Mouse (Mus musculus) NIH3T3 (cell line): ENCODE measurements around the gene Palb2.

Experiments used
- DNase-seq: peaks from one replicate; pipeline ENCODE4 v3.0.0-alpha.2; 2012; ENCODE audit warnings: low read depth

The Palb2 gene

GRCm38 (mm10) chr7:122099222-122099621 is 33.6 kb downstream of the Palb2 start:
- peak; percentile 71 for DNase-seq

- no peak for DNase-seq
Measured at GRCm38 (mm10) chr7:122098009-122098408, 34.8 kb downstream of the Palb2 start.

DNA sequence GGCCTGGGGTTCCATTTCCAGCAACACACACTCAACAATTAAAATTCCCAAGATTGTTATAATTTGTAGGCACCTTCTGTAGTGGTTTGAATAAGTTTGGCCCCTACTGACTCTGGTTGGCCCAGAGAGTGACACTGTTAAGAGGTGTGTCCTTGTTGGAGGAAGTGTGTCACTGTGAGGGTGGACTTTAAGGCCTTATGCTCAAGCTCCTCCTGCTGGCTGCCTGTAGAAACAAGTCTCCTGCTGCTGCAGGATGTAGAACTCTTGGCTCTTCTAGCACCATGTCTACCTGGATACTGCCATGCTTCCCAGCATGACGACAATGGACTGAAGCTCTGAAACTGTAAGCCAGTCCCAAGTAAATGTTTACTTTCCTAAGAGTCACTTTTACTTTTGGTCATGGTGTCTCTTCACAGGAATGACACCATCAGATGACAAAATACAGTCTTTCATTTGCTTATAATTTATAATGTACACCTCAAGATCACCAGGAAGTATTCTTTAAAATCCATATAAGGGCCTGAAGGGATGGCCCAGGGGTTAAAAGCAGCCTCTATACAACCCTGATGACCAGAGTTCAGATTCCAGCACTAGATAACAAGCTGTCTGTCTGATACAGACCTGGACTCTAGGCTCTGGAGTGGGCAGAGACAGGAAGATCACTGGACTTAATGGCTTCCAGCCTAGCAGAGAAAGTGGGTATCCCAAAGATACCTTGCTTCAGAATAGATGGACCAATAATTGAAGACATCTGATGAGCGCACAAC is 38.0 kb downstream of the Palb2 start:
- DNase-seq = no peak

GRCm38 (mm10) chr7:122087195-122087982 is 45.4 kb downstream of the Palb2 start:
- no peak for DNase-seq

- DNase-seq = no peak
Measured at GRCm38 (mm10) chr7:122081071-122081470, 51.7 kb downstream of the Palb2 start.

DNA sequence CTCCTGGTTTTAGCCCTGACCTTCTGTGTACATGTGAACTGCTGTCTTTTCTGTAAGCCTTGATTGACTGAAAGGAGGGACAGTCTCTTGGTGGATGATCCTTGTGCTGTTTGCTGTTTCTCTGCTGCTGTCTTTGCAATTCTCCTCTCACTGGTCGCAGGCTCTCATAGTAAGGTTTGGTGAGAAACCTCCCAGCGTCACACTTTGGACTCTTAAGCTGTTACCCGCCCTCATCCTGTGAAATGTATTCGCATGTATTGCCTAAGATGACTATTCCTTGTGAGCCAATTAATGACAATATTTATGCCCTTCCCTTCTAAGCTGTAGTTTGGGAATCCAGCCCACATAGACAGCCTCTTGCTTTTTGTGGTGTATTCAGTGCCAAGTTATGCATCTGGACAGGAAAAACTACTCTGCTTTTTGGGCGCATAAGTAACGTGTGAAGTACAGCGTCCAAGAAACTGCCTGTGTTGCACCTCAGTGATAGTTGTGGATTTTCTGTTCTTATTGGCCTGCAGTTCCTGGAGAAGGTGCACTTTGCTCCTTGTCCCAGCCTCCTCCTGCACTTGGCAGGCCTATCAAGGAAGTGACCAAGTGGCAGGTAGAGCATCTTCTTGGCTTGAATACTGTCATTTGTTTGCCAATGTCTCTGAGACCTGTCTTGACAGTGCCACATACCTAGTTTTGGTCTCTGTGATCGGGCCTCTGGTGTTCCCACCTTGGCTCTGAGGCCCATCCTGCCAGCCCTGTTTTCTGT is 52.8 kb downstream of the Palb2 start:
- no peak for DNase-seq

GRCm38 (mm10) chr7:122074374-122074773 is 58.4 kb downstream of the Palb2 start:
- no peak for DNase-seq

- peak; percentile 49 for DNase-seq
Measured at GRCm38 (mm10) chr7:122067517-122068381, 65.0 kb downstream of the Palb2 start.

DNA sequence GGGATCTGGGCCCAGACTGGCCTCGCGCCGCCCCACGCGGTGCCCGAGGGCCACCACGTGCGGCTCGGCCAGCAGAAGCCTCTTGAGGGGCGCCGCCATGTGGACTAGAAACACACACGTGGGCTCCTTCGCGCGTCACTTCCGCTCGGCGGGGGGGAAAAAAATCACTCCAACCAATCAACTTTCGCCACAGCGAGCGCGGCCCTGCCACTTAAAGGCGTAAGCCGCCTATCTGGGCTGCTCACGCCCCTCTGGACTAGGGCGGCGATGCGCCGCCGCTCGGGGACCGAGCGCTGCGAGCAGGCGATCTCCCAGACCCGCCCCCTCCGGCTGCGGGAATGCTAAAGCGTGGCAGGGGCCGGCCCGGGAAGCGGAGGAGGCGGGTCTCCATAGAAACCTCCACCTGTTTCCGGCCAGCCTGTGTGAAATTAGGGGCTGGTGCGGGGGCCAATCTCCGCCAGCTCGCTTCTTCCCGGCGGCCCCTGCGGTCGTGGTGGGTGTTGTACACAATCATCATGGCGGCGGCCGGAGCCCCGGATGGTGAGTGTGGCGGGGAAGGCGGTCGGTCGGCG is 65.8 kb downstream of the Palb2 start, which contains the start of the genes Ubfd1 and Ears2:
Gene Ubfd1 (plus strand): TSS at position 231 of the 572 bp plus-strand sequence.
Gene Ears2 (minus strand): TSS at position 319 of the 572 bp plus-strand sequence.
- DNase-seq = peak; percentile 96

DNA sequence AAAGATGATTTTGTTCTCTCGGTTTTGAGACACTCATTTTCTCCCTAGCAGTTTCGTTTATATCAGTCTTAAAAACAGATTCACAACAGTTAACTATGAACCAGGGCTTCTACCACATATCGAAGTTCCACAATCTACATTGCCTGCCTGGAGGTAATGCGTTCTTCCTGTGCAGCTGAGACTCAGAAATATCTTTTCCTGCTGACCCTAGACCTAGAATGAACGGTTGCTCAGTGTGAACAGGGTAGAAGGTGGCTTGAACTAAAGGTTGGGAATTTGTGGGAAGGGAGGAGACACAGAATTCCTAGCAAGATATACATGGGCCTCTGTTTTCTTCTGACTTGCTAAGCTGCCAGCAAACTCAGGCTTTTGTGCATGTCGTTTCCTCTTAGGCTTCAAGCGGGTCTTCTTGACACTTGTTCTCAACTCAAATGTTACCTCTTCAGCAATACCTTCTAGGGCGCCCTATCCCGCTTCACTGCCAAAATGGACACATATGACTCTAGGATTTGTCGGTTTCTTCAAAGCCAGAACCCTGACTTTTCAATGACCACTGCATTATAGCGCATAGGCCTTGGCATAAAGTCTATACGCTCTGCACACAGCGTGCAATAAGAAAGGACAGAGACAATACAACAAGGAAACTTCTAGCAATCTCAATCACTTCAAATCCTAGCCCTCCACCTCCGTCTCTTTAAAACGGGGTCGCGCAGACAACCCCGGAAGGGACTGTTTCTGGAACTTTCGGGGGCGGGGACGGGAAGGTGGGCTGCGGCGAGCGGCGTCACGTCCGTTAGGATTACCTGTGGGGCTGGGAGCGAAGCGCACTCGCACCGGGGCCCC is 66.5 kb downstream of the Palb2 start:
- DNase-seq = no peak

DNA sequence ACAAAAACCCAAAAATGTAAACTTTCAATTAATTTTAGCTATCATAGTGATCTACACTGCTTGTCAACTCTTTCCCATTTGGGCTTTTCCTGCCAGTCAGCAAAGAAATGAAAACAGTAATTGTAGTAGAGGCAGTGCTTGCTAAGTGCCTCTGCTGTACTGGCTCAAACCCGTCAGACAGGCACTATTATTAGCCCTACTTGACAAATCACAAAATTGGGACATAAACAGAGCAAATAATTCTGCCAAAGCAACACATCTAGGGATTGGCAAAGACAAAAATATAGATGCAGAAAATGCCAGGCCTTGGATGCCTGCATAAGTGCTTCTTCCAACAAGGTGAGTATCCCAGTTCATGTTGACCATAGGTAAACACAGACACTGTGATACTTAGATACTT is 67.1 kb downstream of the Palb2 start:
- DNase-seq = no peak
